Mouse (Mus musculus) liver, postnatal 0 days (tissue): ENCODE results near the gene Il5ra.

Experiments
- CTCF ChIP-seq: sonication (generic); IDR thresholded peaks from 2 replicates; pipeline ENCODE4 v1.5.1; 2016; ENCODE audit warnings: antibody characterized with exemption, low read depth
- EP300 ChIP-seq: IDR thresholded peaks from 2 replicates; pipeline ENCODE4 v1.6.1; 2016; ENCODE audit warnings: antibody characterized with exemption, low read depth, mild to moderate bottlenecking

GRCm38 (mm10) chr6:106794094-106794814 lies 45.4 kb upstream of the Il5ra start:
- TF ChIP-seq CTCF = no peak
- TF ChIP-seq EP300 = no peak
